Comparison of ENCODE assay signal across 9 mouse cellular contexts in the genomic region with DNA sequence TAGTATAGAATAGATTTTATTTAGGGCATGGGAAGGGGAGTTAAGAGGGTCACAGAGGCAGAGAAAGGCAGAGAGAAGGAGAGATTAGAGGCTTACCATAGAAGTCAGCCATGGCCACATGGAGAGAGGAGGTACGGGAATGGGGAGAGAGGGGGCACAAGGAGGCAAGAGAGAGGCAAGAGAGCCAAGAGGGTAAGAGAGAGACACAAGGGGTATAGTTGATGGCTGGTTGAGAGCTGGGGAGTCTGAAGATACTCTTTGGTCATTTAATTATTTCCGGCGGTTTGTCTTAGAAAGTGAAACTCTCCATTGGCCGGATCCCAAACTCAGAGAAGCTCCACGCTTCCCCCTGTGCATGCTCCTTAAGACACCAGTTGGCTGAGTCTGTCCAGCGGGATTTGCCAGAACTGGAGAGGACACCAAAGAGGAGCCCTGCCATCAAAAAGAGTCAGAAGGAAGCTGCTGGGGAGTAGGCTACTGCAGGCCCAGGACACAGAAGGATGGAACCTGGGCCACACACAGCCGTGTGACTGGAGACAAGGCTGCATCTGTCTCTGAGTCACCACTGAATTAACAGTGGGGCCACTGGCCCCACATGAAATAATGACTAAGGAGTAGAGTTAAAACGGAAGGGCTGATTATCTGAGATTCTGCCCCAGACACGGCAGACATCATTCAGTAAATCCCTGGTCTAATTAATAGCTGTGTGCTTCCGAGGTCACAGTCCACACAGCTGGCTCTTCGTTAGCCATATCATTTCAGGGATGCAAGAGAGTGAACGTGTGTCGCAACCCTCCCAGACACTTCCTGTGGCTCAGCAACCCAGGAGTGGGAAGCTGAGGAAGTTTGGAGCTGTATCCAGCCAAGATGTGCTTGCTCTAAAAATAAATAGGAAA. TPM values are rescaled to one million over a fixed set of nuclear protein-coding genes. Genes with fewer than 3 reads are reported as not detected.
DNase-seq lines count a peak whose midpoint lies in the region; ATAC-seq and TF ChIP-seq lines count a peak whose summit lies in the region.
"Had no signal": no experiment of that assay in that cellular context is flagged by ENCODE, and none has a peak within 500 bp of the region (broad histone marks: within the 10 kb centered on the region; RNA-seq: fewer than 3 reads in every experiment).

No protein-coding gene starts in this region.

- no peaks in the 10 kb centered on the region for H3K27me3 ChIP-seq in embryonic facial prominence, embryonic 14.5 days (replicated peaks; ENCODE audit: control insufficient read depth, insufficient read depth, low read length)
- no peaks in the 10 kb centered on the region for H3K27me3 ChIP-seq in intestine, postnatal 0 days (replicated peaks; ENCODE audit: control insufficient read depth, insufficient read depth, low read length)
- H3K27me3 ChIP-seq: neural tube, embryonic 13.5 days had no signal

- WGBS in embryonic facial prominence, embryonic 14.5 days = 60% methylated on average over 13 of the region's 13 CpGs
- WGBS in intestine, postnatal 0 days = 30% methylated on average over 13 of the region's 13 CpGs

- no peak overlapping the region for H3K27ac ChIP-seq in embryonic facial prominence, embryonic 14.5 days (replicated peaks; ENCODE audit: low read depth, low read length)
- peak overlapping the region; percentile 24; the same call in 1 of the 2 replicates for H3K27ac ChIP-seq in intestine, postnatal 0 days (ENCODE audit: low read depth, low read length)
- H3K27ac ChIP-seq: neural tube, embryonic 13.5 days had no signal

- no peaks in the 10 kb centered on the region for H3K9me3 ChIP-seq in embryonic facial prominence, embryonic 14.5 days (ENCODE audit: control insufficient read depth, low read length)
- no peaks in the 10 kb centered on the region for H3K9me3 ChIP-seq in intestine, postnatal 0 days (ENCODE audit: control insufficient read depth)
- H3K9me3 ChIP-seq: neural tube, embryonic 13.5 days had no signal

- TF ChIP-seq CTCF in intestine, postnatal 0 days (IDR thresholded peaks at IDR 0.05; ENCODE audit: low read depth) = no peak

- no peak overlapping the region for H3K4me3 ChIP-seq in embryonic facial prominence, embryonic 14.5 days (ENCODE audit: low read depth, low read length)
- no peak overlapping the region for H3K4me3 ChIP-seq in intestine, postnatal 0 days (ENCODE audit: low read depth, low read length)
- H3K4me3 ChIP-seq: neural tube, embryonic 13.5 days had no signal

- no peaks in the 10 kb centered on the region for H3K36me3 ChIP-seq in embryonic facial prominence, embryonic 14.5 days (ENCODE audit: control insufficient read depth, insufficient read depth, low read length)
- H3K36me3 ChIP-seq in intestine, postnatal 0 days (ENCODE audit: control insufficient read depth, insufficient read depth) = no peaks in the 10 kb centered on the region
- H3K36me3 ChIP-seq: neural tube, embryonic 13.5 days had no signal

- intact Hi-C loops in gastrocnemius, postnatal 36 days (cut with DNase I) = no loop called here

- H3K9ac ChIP-seq in embryonic facial prominence, embryonic 14.5 days (ENCODE audit: low read depth, low read length) = no peak overlapping the region
- no peak overlapping the region for H3K9ac ChIP-seq in intestine, postnatal 0 days (ENCODE audit: low read depth, low read length)
- H3K9ac ChIP-seq: neural tube, embryonic 13.5 days had no signal

- H3K4me1 ChIP-seq in embryonic facial prominence, embryonic 14.5 days (ENCODE audit: control insufficient read depth, insufficient read depth, low read length) = peaks cover 7% of the 10 kb centered on the region; the same call in 1 of the 2 replicates
- H3K4me1 ChIP-seq in intestine, postnatal 0 days (replicated peaks; ENCODE audit: control insufficient read depth, insufficient read depth, low read length) = no peaks in the 10 kb centered on the region

- H3K4me2 ChIP-seq in embryonic facial prominence, embryonic 14.5 days (ENCODE audit: low read depth, low read length) = no peak overlapping the region
- 0 out of 2 replicates have a peak overlapping the region, but pooled peaks have one; percentile 24 for H3K4me2 ChIP-seq in intestine, postnatal 0 days (replicated peaks; ENCODE audit: low read depth)
- H3K4me2 ChIP-seq: neural tube, embryonic 13.5 days had no signal

- DNase-seq in gastrocnemius, adult 18-20 months (ENCODE audit: low spot score) = peak; percentile 13
- DNase-seq in gastrocnemius, postnatal 36 days = no peak
- peak; percentile 46 for DNase-seq in embryonic facial prominence, embryonic 14.5 days (ENCODE audit: low spot score)
- no peak for DNase-seq in layer of hippocampus, adult 9-11 months
- DNase-seq in embryo, embryonic 9.5 days (ENCODE audit: extremely low spot score) = no peak
- no peak for DNase-seq in layer of hippocampus, postnatal 14 days (ENCODE audit: low spot score in 2 of 2)

- ATAC-seq in embryonic facial prominence, embryonic 14.5 days (ENCODE audit: low read depth) = no peak; the same call in 1 of the 2 replicates
- peak; percentile 91 for ATAC-seq in intestine, postnatal 0 days
- peak; percentile 72 for ATAC-seq in megakaryocyte, adult 5-6 weeks (ENCODE audit: poor library complexity, severe bottlenecking)

RNA-seq across cellular contexts. Expression of gene Plekhs1, which starts 24.2 kb away (rescaled TPM):
- not detected for total RNA-seq in gastrocnemius, adult 18-20 months (2021)
- under 1 TPM in 1 of 2 experiments, not detected in 1; 0.18 TPM for total RNA-seq in gastrocnemius, postnatal 36 days (2021)
- polyA plus RNA-seq in embryonic facial prominence, embryonic 14.5 days (2014; fragmentation: Nextera tagmentation; extraction: Ambion mirVana) = 0.81 and 0.86 TPM in 2 replicates
- polyA plus RNA-seq in intestine, postnatal 0 days (2015; fragmentation: Nextera tagmentation; extraction: Ambion mirVana) = 0.99 and 1.1 TPM in 2 replicates
- total RNA-seq in megakaryocyte, adult 5-6 weeks (2015) = 0.14 TPM in 1 of 2 replicates, not detected in the other
- 0.07 TPM in 1 of 2 replicates, not detected in the other for total RNA-seq in megakaryocyte, adult 5-6 weeks (2017)
- total RNA-seq in layer of hippocampus, postnatal 14 days (2021) = 1 to 10 TPM in 1 of 2 experiments, under 1 TPM in 1; 0.45 to 1.1 TPM

Comparison
In these comparisons a context has a peak if more than half of its experiments do, and no peak if none do; other contexts are left out.
1. DNase-seq: peak in gastrocnemius, adult 18-20 months (single experiment) and embryonic facial prominence, embryonic 14.5 days (single experiment); none in gastrocnemius, postnatal 36 days (0 of 2), layer of hippocampus, adult 9-11 months (single experiment), embryo, embryonic 9.5 days (single experiment) and layer of hippocampus, postnatal 14 days (0 of 2).